Mouse (Mus musculus): ENCODE measurements around the gene Dtnb. TPM values are rescaled to one million over a fixed set of nuclear protein-coding genes. Genes with fewer than 3 reads are reported as not detected.

The Dtnb gene
- polyA plus RNA-seq, 1 experiment, result 60.7 TPM

- Histone ChIP-seq H3K36me3 (ENCODE audit: control insufficient read depth, insufficient read depth, low read length) (no peaks in the 10 kb centered on the region), H3K4me1 (replicated peaks; ENCODE audit: control insufficient read depth, insufficient read depth, low read length) (peaks cover 13% of the 10 kb centered on the region), H3K4me3 (ENCODE audit: control insufficient read depth, insufficient read depth, low read length) (no peak overlapping the region), H3K27me3 (ENCODE audit: control insufficient read depth, insufficient read depth, low read length) (no peaks in the 10 kb centered on the region), H3K27ac (ENCODE audit: control insufficient read depth, insufficient read depth, low read length) (no peak overlapping the region)
- 89% methylated on average over 3 of the region's 3 CpGs for WGBS
- DNase-seq, result no peak
- TF ChIP-seq POLR2A (IDR thresholded peaks at IDR 0.05; ENCODE audit: control insufficient read depth, extremely low read depth, insufficient read depth, low read length, poor library complexity) (no peak), CTCF (IDR thresholded peaks at IDR 0.05; ENCODE audit: borderline replicate concordance, control insufficient read depth, extremely low read depth, insufficient read depth, low read length, poor library complexity) (no peak)
Measured at GRCm38 (mm10) chr12:3787041-3787440, 214.9 kb downstream of the Dtnb start.

- Histone ChIP-seq H3K36me3 (ENCODE audit: control insufficient read depth, insufficient read depth, low read length) (no peaks in the 10 kb centered on the region), H3K4me1 (replicated peaks; ENCODE audit: control insufficient read depth, insufficient read depth, low read length) (peaks cover 13% of the 10 kb centered on the region), H3K27ac (ENCODE audit: control insufficient read depth, insufficient read depth, low read length) (no peak overlapping the region), H3K4me3 (ENCODE audit: control insufficient read depth, insufficient read depth, low read length) (no peak overlapping the region), H3K27me3 (ENCODE audit: control insufficient read depth, insufficient read depth, low read length) (no peaks in the 10 kb centered on the region)
- no peak for DNase-seq
- TF ChIP-seq POLR2A (IDR thresholded peaks at IDR 0.05; ENCODE audit: control insufficient read depth, extremely low read depth, insufficient read depth, low read length, poor library complexity) (no peak), CTCF (IDR thresholded peaks at IDR 0.05; ENCODE audit: borderline replicate concordance, control insufficient read depth, extremely low read depth, insufficient read depth, low read length, poor library complexity) (no peak)
- WGBS, result 94% methylated on average over 1 of the region's 1 CpGs
Measured at GRCm38 (mm10) chr12:3787541-3787940, 215.4 kb downstream of the Dtnb start.

GRCm38 (mm10) chr12:3788421-3789051, 216.4 kb downstream of the Dtnb start:
- 91% methylated on average over 5 of the region's 5 CpGs for WGBS
- Histone ChIP-seq H3K4me1 (replicated peaks; ENCODE audit: control insufficient read depth, insufficient read depth, low read length) (peaks cover 13% of the 10 kb centered on the region), H3K27me3 (ENCODE audit: control insufficient read depth, insufficient read depth, low read length) (no peaks in the 10 kb centered on the region), H3K4me3 (ENCODE audit: control insufficient read depth, insufficient read depth, low read length) (no peak overlapping the region), H3K36me3 (ENCODE audit: control insufficient read depth, insufficient read depth, low read length) (no peaks in the 10 kb centered on the region), H3K27ac (ENCODE audit: control insufficient read depth, insufficient read depth, low read length) (no peak overlapping the region)
- no peak for TF ChIP-seq CTCF (IDR thresholded peaks at IDR 0.05; ENCODE audit: borderline replicate concordance, control insufficient read depth, extremely low read depth, insufficient read depth, low read length, poor library complexity)
- TF ChIP-seq POLR2A (IDR thresholded peaks at IDR 0.05; ENCODE audit: control insufficient read depth, extremely low read depth, insufficient read depth, low read length, poor library complexity), result no peak
- DNase-seq, result no peak

- Histone ChIP-seq H3K27ac (ENCODE audit: control insufficient read depth, insufficient read depth, low read length) (no peak overlapping the region), H3K4me3 (ENCODE audit: control insufficient read depth, insufficient read depth, low read length) (no peak overlapping the region), H3K36me3 (ENCODE audit: control insufficient read depth, insufficient read depth, low read length) (no peaks in the 10 kb centered on the region), H3K4me1 (replicated peaks; ENCODE audit: control insufficient read depth, insufficient read depth, low read length) (peaks cover 13% of the 10 kb centered on the region), H3K27me3 (ENCODE audit: control insufficient read depth, insufficient read depth, low read length) (no peaks in the 10 kb centered on the region)
- DNase-seq, result no peak
- TF ChIP-seq POLR2A (IDR thresholded peaks at IDR 0.05; ENCODE audit: control insufficient read depth, extremely low read depth, insufficient read depth, low read length, poor library complexity) (no peak), CTCF (IDR thresholded peaks at IDR 0.05; ENCODE audit: borderline replicate concordance, control insufficient read depth, extremely low read depth, insufficient read depth, low read length, poor library complexity) (no peak)
- 73% methylated on average over 5 of the region's 5 CpGs for WGBS
Measured at GRCm38 (mm10) chr12:3789626-3790185, 217.5 kb downstream of the Dtnb start.

GRCm38 (mm10) chr12:3791257-3791656, 219.1 kb downstream of the Dtnb start:
- Histone ChIP-seq H3K27ac (ENCODE audit: control insufficient read depth, insufficient read depth, low read length) (no peak overlapping the region), H3K4me3 (ENCODE audit: control insufficient read depth, insufficient read depth, low read length) (no peak overlapping the region), H3K27me3 (ENCODE audit: control insufficient read depth, insufficient read depth, low read length) (no peaks in the 10 kb centered on the region), H3K4me1 (replicated peaks; ENCODE audit: control insufficient read depth, insufficient read depth, low read length) (peaks cover 13% of the 10 kb centered on the region), H3K36me3 (ENCODE audit: control insufficient read depth, insufficient read depth, low read length) (no peaks in the 10 kb centered on the region)
- TF ChIP-seq CTCF (IDR thresholded peaks at IDR 0.05; ENCODE audit: borderline replicate concordance, control insufficient read depth, extremely low read depth, insufficient read depth, low read length, poor library complexity) (no peak), POLR2A (IDR thresholded peaks at IDR 0.05; ENCODE audit: control insufficient read depth, extremely low read depth, insufficient read depth, low read length, poor library complexity) (no peak)
- DNase-seq, result no peak
- 36% methylated on average over 7 of the region's 7 CpGs for WGBS

GRCm38 (mm10) chr12:3791732-3792131, 219.6 kb downstream of the Dtnb start:
- Histone ChIP-seq H3K27me3 (ENCODE audit: control insufficient read depth, insufficient read depth, low read length) (no peaks in the 10 kb centered on the region), H3K4me3 (ENCODE audit: control insufficient read depth, insufficient read depth, low read length) (no peak overlapping the region), H3K4me1 (replicated peaks; ENCODE audit: control insufficient read depth, insufficient read depth, low read length) (peaks cover 13% of the 10 kb centered on the region), H3K36me3 (ENCODE audit: control insufficient read depth, insufficient read depth, low read length) (no peaks in the 10 kb centered on the region), H3K27ac (ENCODE audit: control insufficient read depth, insufficient read depth, low read length) (no peak overlapping the region)
- peak; percentile 93 for DNase-seq
- WGBS, result under 1% methylated on average over 22 of the region's 22 CpGs
- TF ChIP-seq CTCF (IDR thresholded peaks at IDR 0.05; ENCODE audit: borderline replicate concordance, control insufficient read depth, extremely low read depth, insufficient read depth, low read length, poor library complexity) (peak; percentile 93), POLR2A (IDR thresholded peaks at IDR 0.05; ENCODE audit: control insufficient read depth, extremely low read depth, insufficient read depth, low read length, poor library complexity) (no peak)
